Mouse (Mus musculus): Measurements from ENCODE around the gene Pde2a. TPM values are rescaled to one million over a fixed set of nuclear protein-coding genes. Genes with fewer than 3 reads are reported as not detected.

Pde2a gene
- total and polyA plus RNA-seq, 3 experiments = 0.11 to 0.62 TPM; not detected in 1

GRCm38 (mm10) chr7:101464927-101465326, 43.4 kb downstream of the Pde2a start:
- no peak overlapping the region for H3K9ac ChIP-seq (ENCODE audit: control insufficient read depth, low read depth, low read length, poor library complexity, severe bottlenecking)
- no peak overlapping the region for H3K27ac ChIP-seq (ENCODE audit: control insufficient read depth, low read depth, low read length)
- H3K27me3 ChIP-seq (ENCODE audit: control insufficient read depth in 1 of 2, insufficient read depth in 2 of 2, low read length in 2 of 2) = peaks cover 0 to 3% of the 10 kb centered on the region in 2 experiments; a peak in 2 of 4 replicates
- no peaks in the 10 kb centered on the region for H3K9me3 ChIP-seq (replicated peaks; ENCODE audit: insufficient read depth, low read length)
- no peaks in the 10 kb centered on the region for H3K4me1 ChIP-seq (ENCODE audit: control insufficient read depth in 1 of 2, insufficient read depth in 2 of 2, low read length in 2 of 2)
- H3K36me3 ChIP-seq (ENCODE audit: control insufficient read depth in 1 of 2, insufficient read depth in 2 of 2, low read length in 2 of 2) = no peaks in the 10 kb centered on the region
- DNase-seq (ENCODE audit: low read depth, low spot score) = no peak
- no peaks in the 10 kb centered on the region for H3K79me2 ChIP-seq (ENCODE audit: control insufficient read depth, insufficient read depth, low read length, poor library complexity)
- H3K4me3 ChIP-seq (ENCODE audit: control insufficient read depth in 1 of 2, insufficient read depth in 1 of 2, low read depth in 2 of 2, low read length in 2 of 2) = no peak overlapping the region
- TF ChIP-seq KAT2A (conservative IDR thresholded peaks at IDR 0.05; ENCODE audit: low read depth, low read length) = no peak
- no peak for TF ChIP-seq POLR2A (IDR thresholded peaks at IDR 0.05; ENCODE audit: control insufficient read depth in 1 of 2, insufficient read depth in 1 of 2, low read depth in 1 of 2, low read length in 2 of 2, poor library complexity in 1 of 2)
- TF ChIP-seq NELFE (IDR thresholded peaks at IDR 0.05; ENCODE audit: low read depth, low read length) = no peak
- no peak for TF ChIP-seq MYC (IDR thresholded peaks at IDR 0.05; ENCODE audit: low read depth, low read length)
- TF ChIP-seq JUND (IDR thresholded peaks at IDR 0.05; ENCODE audit: low read depth, low read length) = no peak
- no peak for TF ChIP-seq UBTF (IDR thresholded peaks at IDR 0.05; ENCODE audit: borderline replicate concordance, insufficient read depth, low read depth, low read length)
- no peak for TF ChIP-seq MAZ (IDR thresholded peaks at IDR 0.05; ENCODE audit: low read depth, low read length)
- no peak for TF ChIP-seq TBP (IDR thresholded peaks at IDR 0.05; ENCODE audit: low read depth, low read length)
- no peak for TF ChIP-seq ZNF384 (IDR thresholded peaks at IDR 0.05; ENCODE audit: low read depth, low read length)
- TF ChIP-seq POLR2AphosphoS5 (IDR thresholded peaks at IDR 0.05; ENCODE audit: borderline replicate concordance, low read depth, low read length) = no peak
- no peak for TF ChIP-seq EP300 (IDR thresholded peaks at IDR 0.05; ENCODE audit: low read depth in 1 of 2, low read length in 2 of 2)
- no peak for TF ChIP-seq MEF2A (IDR thresholded peaks at IDR 0.05; ENCODE audit: extremely low read depth, insufficient replicate concordance, low read depth, low read length, poor library complexity, severe bottlenecking)
- TF ChIP-seq TAL1 (IDR thresholded peaks at IDR 0.05; ENCODE audit: low read length) = no peak
- TF ChIP-seq SMC3 (IDR thresholded peaks at IDR 0.05; ENCODE audit: low read depth, low read length) = no peak
- TF ChIP-seq CTCF (IDR thresholded peaks at IDR 0.05 in 2 of 3, conservative IDR thresholded peaks at IDR 0.05 in 1 of 3; ENCODE audit: control insufficient read depth in 1 of 3, insufficient read depth in 1 of 3, low read depth in 2 of 3, low read length in 3 of 3, poor library complexity in 1 of 3, severe bottlenecking in 1 of 3) = no peak

- Histone ChIP-seq H3K27ac (ENCODE audit: control insufficient read depth, low read depth, low read length) (no peak overlapping the region), H3K4me3 (ENCODE audit: control insufficient read depth in 1 of 2, insufficient read depth in 1 of 2, low read depth in 2 of 2, low read length in 2 of 2) (no peak overlapping the region), H3K79me2 (ENCODE audit: control insufficient read depth, insufficient read depth, low read length, poor library complexity) (no peaks in the 10 kb centered on the region), H3K36me3 (ENCODE audit: control insufficient read depth in 1 of 2, insufficient read depth in 2 of 2, low read length in 2 of 2) (no peaks in the 10 kb centered on the region), H3K9me3 (replicated peaks; ENCODE audit: insufficient read depth, low read length) (no peaks in the 10 kb centered on the region), H3K4me1 (ENCODE audit: control insufficient read depth in 1 of 2, insufficient read depth in 2 of 2, low read length in 2 of 2) (no peaks in the 10 kb centered on the region), H3K27me3 (ENCODE audit: control insufficient read depth in 1 of 2, insufficient read depth in 2 of 2, low read length in 2 of 2) (peaks cover 0 to 3% of the 10 kb centered on the region in 2 experiments; a peak in 2 of 4 replicates), H3K9ac (ENCODE audit: control insufficient read depth, low read depth, low read length, poor library complexity, severe bottlenecking) (no peak overlapping the region)
- TF ChIP-seq ZNF384 (IDR thresholded peaks at IDR 0.05; ENCODE audit: low read depth, low read length) (no peak), TAL1 (IDR thresholded peaks at IDR 0.05; ENCODE audit: low read length) (no peak), JUND (IDR thresholded peaks at IDR 0.05; ENCODE audit: low read depth, low read length) (no peak), NELFE (IDR thresholded peaks at IDR 0.05; ENCODE audit: low read depth, low read length) (no peak)
- DNase-seq (ENCODE audit: low read depth, low spot score) = no peak
These were observed 43.9 kb downstream of the Pde2a start for GRCm38 (mm10) chr7:101465392-101465791.

Data from MEL (cell line).